Mouse (Mus musculus) bone marrow macrophage, adult 2 months (primary cell): Measurements from ENCODE around the gene Fcer1g.

Experiments used
- CTCF ChIP-seq: IDR thresholded peaks from 2 replicates; pipeline ENCODE4 v1.5.1; 2012; ENCODE audit warnings: low read depth, mild to moderate bottlenecking, low read length, moderate library complexity
- POLR2A ChIP-seq: IDR thresholded peaks from 2 replicates; pipeline ENCODE4 v1.6.1; 2012; ENCODE audit warnings: mild to moderate bottlenecking, low read depth, low read length, borderline replicate concordance

- TF ChIP-seq POLR2A (no peak), CTCF (no peak)
Measured at GRCm38 (mm10) chr1:171282086-171282805, 48.1 kb upstream of the Fcer1g start.
